Mouse (Mus musculus): ENCODE results near the gene Gpat3.

The Gpat3 gene

GRCm38 (mm10) chr5:100916416-100916815 lies 70.9 kb downstream of the Gpat3 start:
- DNase-seq (ENCODE audit: low spot score), result no peak

- peak; percentile 86 for DNase-seq (ENCODE audit: low spot score)
Measured at GRCm38 (mm10) chr5:100917252-100917774, 71.8 kb downstream of the Gpat3 start.

GRCm38 (mm10) chr5:100919069-100919468 lies 73.6 kb downstream of the Gpat3 start:
- peak; percentile 67 for DNase-seq (ENCODE audit: low spot score)

- DNase-seq (ENCODE audit: low spot score), result no peak
Measured at GRCm38 (mm10) chr5:100929698-100930097, 84.2 kb downstream of the Gpat3 start.

GRCm38 (mm10) chr5:100943716-100944115 lies 98.2 kb downstream of the Gpat3 start:
- DNase-seq (ENCODE audit: low spot score), result no peak

- DNase-seq (ENCODE audit: low spot score), result no peak
Measured at GRCm38 (mm10) chr5:100945336-100945735, 99.8 kb downstream of the Gpat3 start.

Measured in embryo, embryonic 10 days (tissue).